Mouse (Mus musculus) intestine, embryonic 15.5 days (tissue): ENCODE results near the gene Spsb4. TPM values are rescaled to one million over a fixed set of nuclear protein-coding genes. Genes with fewer than 3 reads are reported as not detected.

ENCODE experiments used
- ATAC-seq: fragments of 200-750 bp; cut with Nextera tagmentation; 2 replicates; pipeline ENCODE4 v1.8.0; 2017; ENCODE audit warnings: moderate TSS enrichment, moderate library complexity
- H3K27ac ChIP-seq: fragments of 300-500 bp; sonication (generic); 2 replicates; pipeline ENCODE4 v1.5.1; 2015; ENCODE audit warnings: mild to moderate bottlenecking, inconsistent platforms
- H3K27me3 ChIP-seq: fragments of 300-500 bp; sonication (generic); replicated peaks from 2 replicates; pipeline ENCODE4 v1.6.1; 2015; ENCODE audit warnings: inconsistent platforms
- H3K36me3 ChIP-seq: fragments of 300-500 bp; sonication (generic); 2 replicates; pipeline ENCODE4 v1.6.1; 2015; ENCODE audit warnings: inconsistent platforms
- H3K4me1 ChIP-seq: fragments of 300-500 bp; sonication (generic); replicated peaks from 2 replicates; pipeline ENCODE4 v1.6.1; 2015; ENCODE audit warnings: inconsistent platforms
- H3K4me2 ChIP-seq: fragments of 300-500 bp; sonication (generic); replicated peaks from 2 replicates; pipeline ENCODE4 v1.6.1; 2015; ENCODE audit warnings: mild to moderate bottlenecking, inconsistent platforms
- H3K4me3 ChIP-seq: fragments of 300-500 bp; sonication (generic); replicated peaks from 2 replicates; pipeline ENCODE4 v1.5.1; 2015; ENCODE audit warnings: inconsistent platforms
- H3K9ac ChIP-seq: fragments of 300-500 bp; sonication (generic); 2 replicates; pipeline ENCODE4 v1.6.1; 2015; ENCODE audit warnings: inconsistent platforms
- H3K9me3 ChIP-seq: fragments of 300-500 bp; sonication (generic); 2 replicates; pipeline ENCODE4 v1.6.1; 2016; ENCODE audit warnings: inconsistent platforms
- WGBS: fragments of 180-500 bp; shearing (Covaris S2); methylation state at CpG from one replicate; pipeline ENCODE4 v1.1.7; 2015; 5-methylcytosine and 5-hydroxymethylcytosine counted together
- polyA plus RNA-seq: library from polyadenylated mRNA; unstranded; fragments of >200 nt; fragmentation: Nextera tagmentation; extraction: Ambion mirVana; gene quantifications from 2 replicates; pipeline ENCODE4 v1.2.1, GENCODE M21; 2015

The Spsb4 gene
- polyA plus RNA-seq, 1 experiment from 2014 or later, result 29.3 TPM

GRCm38 (mm10) chr9:96977287-96978145, 41.1 kb downstream of the Spsb4 start:
- Histone ChIP-seq H3K4me3 (no peak overlapping the region), H3K27me3 (no peaks in the 10 kb centered on the region), H3K4me2 (no peak overlapping the region), H3K9me3 (no peaks in the 10 kb centered on the region), H3K9ac (no peak overlapping the region), H3K4me1 (peaks cover 42% of the 10 kb centered on the region), H3K36me3 (no peaks in the 10 kb centered on the region), H3K27ac (0 out of 2 replicates have a peak overlapping the region, but pooled peaks have one; percentile 14)
- WGBS, result 46% methylated on average over 13 of the region's 13 CpGs
- peak; percentile 7; the same call in 1 of the 2 replicates for ATAC-seq

DNA sequence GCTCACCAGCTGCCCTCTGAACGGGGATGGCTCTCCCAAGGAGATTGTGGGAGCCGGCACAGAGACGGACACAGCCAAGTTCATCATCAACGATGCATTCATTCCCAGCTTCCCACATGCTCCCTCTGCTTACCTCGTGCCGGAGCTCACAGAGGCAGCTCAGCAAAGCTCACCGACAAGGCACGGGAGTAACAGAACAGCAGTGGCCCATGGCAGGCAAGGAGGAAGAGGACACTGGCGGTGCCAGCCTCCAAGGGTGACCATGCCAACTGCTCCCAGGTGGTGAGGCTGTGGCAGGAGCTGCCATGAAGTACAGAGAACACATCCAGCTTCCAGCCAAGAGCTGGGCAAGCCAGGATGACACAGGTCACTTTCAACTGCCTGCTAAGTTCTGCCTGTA, 45.6 kb downstream of the Spsb4 start:
- Histone ChIP-seq H3K4me3 (no peak overlapping the region), H3K27me3 (no peaks in the 10 kb centered on the region), H3K4me1 (peaks cover 14% of the 10 kb centered on the region), H3K27ac (no peak overlapping the region), H3K9ac (no peak overlapping the region), H3K36me3 (no peaks in the 10 kb centered on the region), H3K9me3 (no peaks in the 10 kb centered on the region), H3K4me2 (no peak overlapping the region)
- WGBS, result 79% methylated on average over 9 of the region's 9 CpGs
- ATAC-seq, result no peak

DNA sequence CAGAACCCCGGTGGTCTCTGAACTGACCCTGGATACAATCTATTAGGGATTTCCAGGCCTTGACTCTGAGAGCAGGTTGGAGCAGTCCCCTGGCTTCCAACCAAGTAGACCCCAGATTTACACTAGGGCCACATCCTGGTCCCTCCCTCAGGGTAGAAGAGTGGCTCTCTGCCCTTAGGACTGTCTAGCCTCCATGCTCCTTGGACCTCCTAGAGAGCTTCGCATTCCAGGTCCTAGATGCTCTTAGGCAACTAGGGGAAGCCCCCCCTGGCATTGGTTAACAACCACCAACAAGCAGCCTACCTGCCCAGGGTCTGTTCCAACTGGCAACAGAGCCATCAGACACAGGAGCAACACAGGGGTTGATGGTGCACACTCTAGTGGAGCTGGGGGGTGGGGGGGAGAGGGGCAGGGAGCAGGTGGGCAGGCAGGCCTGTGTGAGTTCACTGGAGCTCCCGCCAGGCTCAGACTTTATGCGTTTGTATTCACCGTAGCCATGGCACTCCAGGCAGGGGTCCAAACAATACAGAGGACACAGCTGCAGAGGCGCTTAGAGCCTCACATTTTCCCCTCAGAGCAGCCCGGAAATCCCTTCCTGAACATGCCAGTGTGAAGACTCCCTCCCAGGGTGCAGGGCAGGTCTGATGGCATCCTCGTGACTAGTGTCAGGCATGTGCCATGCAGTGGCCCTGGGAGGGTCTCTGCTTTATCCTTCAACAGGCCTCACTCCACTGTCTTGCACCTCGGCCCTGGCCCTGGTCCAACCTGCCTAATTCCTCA, 46.8 kb downstream of the Spsb4 start:
- H3K27me3 ChIP-seq, result no peaks in the 10 kb centered on the region
- H3K36me3 ChIP-seq, result no peaks in the 10 kb centered on the region
- no peaks in the 10 kb centered on the region for H3K9me3 ChIP-seq
- H3K4me3 ChIP-seq, result no peak overlapping the region
- peaks cover 11% of the 10 kb centered on the region for H3K4me1 ChIP-seq
- no peak overlapping the region for H3K9ac ChIP-seq
- no peak overlapping the region for H3K27ac ChIP-seq
- peak; percentile 33 for ATAC-seq
- no peak overlapping the region for H3K4me2 ChIP-seq
- 61% methylated on average over 9 of the region's 9 CpGs for WGBS

DNA sequence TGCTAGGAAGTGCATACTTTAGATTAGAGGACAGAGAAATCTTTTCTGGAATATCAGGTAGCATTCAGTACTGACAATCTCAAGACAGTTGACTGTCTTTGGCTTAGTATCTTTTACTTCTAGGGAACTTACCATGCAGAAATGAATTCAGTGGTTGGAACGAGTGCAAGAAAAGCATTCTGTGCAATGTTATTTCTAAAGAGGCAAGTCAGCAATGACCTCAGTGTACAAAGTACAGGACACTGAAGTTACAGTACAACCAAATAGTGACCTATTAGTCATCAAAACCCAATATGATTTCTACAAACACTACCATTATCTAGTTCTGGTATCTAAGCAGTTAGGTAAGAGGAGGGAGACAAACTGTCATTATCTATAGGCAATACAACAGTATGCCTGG, 51.1 kb downstream of the Spsb4 start:
- 58% methylated on average over 1 of the region's 1 CpGs for WGBS
- no peak overlapping the region for H3K4me3 ChIP-seq
- peak; percentile 42 for ATAC-seq
- H3K9me3 ChIP-seq, result no peaks in the 10 kb centered on the region
- H3K36me3 ChIP-seq, result no peaks in the 10 kb centered on the region
- H3K27me3 ChIP-seq, result no peaks in the 10 kb centered on the region
- no peak overlapping the region for H3K9ac ChIP-seq
- peaks cover 31% of the 10 kb centered on the region for H3K4me1 ChIP-seq
- no peak overlapping the region for H3K4me2 ChIP-seq
- 0 out of 2 replicates have a peak overlapping the region, but pooled peaks have one; percentile 40 for H3K27ac ChIP-seq

- peak overlapping the region; percentile 40; the same call in 1 of the 2 replicates for H3K27ac ChIP-seq
- peak; percentile 59 for ATAC-seq
- WGBS, result 67% methylated on average over 7 of the region's 7 CpGs
- no peak overlapping the region for H3K4me3 ChIP-seq
- no peaks in the 10 kb centered on the region for H3K36me3 ChIP-seq
- no peak overlapping the region for H3K9ac ChIP-seq
- H3K4me1 ChIP-seq, result peaks cover 33% of the 10 kb centered on the region
- no peaks in the 10 kb centered on the region for H3K27me3 ChIP-seq
- H3K9me3 ChIP-seq, result no peaks in the 10 kb centered on the region
- no peak overlapping the region for H3K4me2 ChIP-seq
These were observed 52.2 kb downstream of the Spsb4 start for GRCm38 (mm10) chr9:96966465-96966864.

GRCm38 (mm10) chr9:96963443-96964215, 55.0 kb downstream of the Spsb4 start:
- Histone ChIP-seq H3K4me1 (peaks cover 36% of the 10 kb centered on the region), H3K4me3 (no peak overlapping the region), H3K9ac (no peak overlapping the region), H3K36me3 (no peaks in the 10 kb centered on the region), H3K27ac (0 out of 2 replicates have a peak overlapping the region, but pooled peaks have one; percentile 1), H3K4me2 (no peak overlapping the region), H3K9me3 (no peaks in the 10 kb centered on the region), H3K27me3 (no peaks in the 10 kb centered on the region)
- ATAC-seq, result no peak
- WGBS, result 57% methylated on average over 13 of the region's 13 CpGs

GRCm38 (mm10) chr9:96962714-96963113, 55.9 kb downstream of the Spsb4 start:
- peak overlapping the region; percentile 48; the same call in 1 of the 2 replicates for H3K27ac ChIP-seq
- no peaks in the 10 kb centered on the region for H3K27me3 ChIP-seq
- no peak overlapping the region for H3K4me2 ChIP-seq
- H3K36me3 ChIP-seq, result no peaks in the 10 kb centered on the region
- H3K9me3 ChIP-seq, result no peaks in the 10 kb centered on the region
- WGBS, result 61% methylated on average over 8 of the region's 8 CpGs
- H3K4me1 ChIP-seq, result peaks cover 42% of the 10 kb centered on the region
- no peak overlapping the region for H3K4me3 ChIP-seq
- no peak for ATAC-seq
- no peak overlapping the region for H3K9ac ChIP-seq

GRCm38 (mm10) chr9:96961986-96962701, 56.5 kb downstream of the Spsb4 start:
- no peak overlapping the region for H3K4me3 ChIP-seq
- H3K27ac ChIP-seq, result peak overlapping the region; percentile 48
- H3K36me3 ChIP-seq, result no peaks in the 10 kb centered on the region
- no peak overlapping the region for H3K4me2 ChIP-seq
- no peaks in the 10 kb centered on the region for H3K27me3 ChIP-seq
- WGBS, result 39% methylated on average over 17 of the region's 17 CpGs
- 0 out of 2 replicates have a peak overlapping the region, but pooled peaks have one; percentile 5 for H3K9ac ChIP-seq
- H3K9me3 ChIP-seq, result no peaks in the 10 kb centered on the region
- peaks cover 46% of the 10 kb centered on the region for H3K4me1 ChIP-seq
- peak; percentile 25 for ATAC-seq

GRCm38 (mm10) chr9:96961006-96961405, 57.6 kb downstream of the Spsb4 start:
- WGBS, result 59% methylated on average over 7 of the region's 7 CpGs
- H3K36me3 ChIP-seq, result no peaks in the 10 kb centered on the region
- H3K4me2 ChIP-seq, result no peak overlapping the region
- no peak overlapping the region for H3K9ac ChIP-seq
- no peaks in the 10 kb centered on the region for H3K27me3 ChIP-seq
- H3K4me1 ChIP-seq, result peaks cover 41% of the 10 kb centered on the region
- no peaks in the 10 kb centered on the region for H3K9me3 ChIP-seq
- no peak for ATAC-seq
- H3K4me3 ChIP-seq, result no peak overlapping the region
- no peak overlapping the region for H3K27ac ChIP-seq

GRCm38 (mm10) chr9:96960241-96960640, 58.4 kb downstream of the Spsb4 start:
- 87% methylated on average over 4 of the region's 4 CpGs for WGBS
- H3K27me3 ChIP-seq, result no peaks in the 10 kb centered on the region
- H3K4me3 ChIP-seq, result no peak overlapping the region
- no peak overlapping the region for H3K9ac ChIP-seq
- no peak overlapping the region for H3K27ac ChIP-seq
- H3K36me3 ChIP-seq, result no peaks in the 10 kb centered on the region
- H3K4me2 ChIP-seq, result no peak overlapping the region
- H3K9me3 ChIP-seq, result no peaks in the 10 kb centered on the region
- ATAC-seq, result no peak
- H3K4me1 ChIP-seq, result peaks cover 41% of the 10 kb centered on the region

DNA sequence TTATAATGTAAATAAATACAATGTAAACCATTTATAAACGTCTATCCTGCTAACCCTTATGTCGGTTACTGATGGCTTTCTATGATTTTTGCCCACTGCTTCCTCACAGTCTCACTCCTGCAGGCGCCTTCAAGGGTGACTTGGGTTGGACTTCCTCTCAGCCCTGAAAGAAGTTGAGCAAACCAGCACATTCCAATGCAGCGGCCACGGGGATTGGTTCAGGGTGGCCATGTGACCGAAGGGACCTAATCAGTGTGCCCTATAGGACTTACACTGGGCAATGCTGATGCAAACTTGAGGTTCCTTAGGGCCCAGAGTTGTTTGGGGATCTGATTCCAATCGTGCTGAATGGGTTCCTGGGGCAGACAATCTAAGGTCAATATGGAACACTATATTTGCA, 59.2 kb downstream of the Spsb4 start:
- no peak for ATAC-seq
- Histone ChIP-seq H3K9me3 (no peaks in the 10 kb centered on the region), H3K4me3 (no peak overlapping the region), H3K4me1 (peaks cover 41% of the 10 kb centered on the region), H3K9ac (no peak overlapping the region), H3K36me3 (no peaks in the 10 kb centered on the region), H3K27ac (no peak overlapping the region), H3K27me3 (no peaks in the 10 kb centered on the region), H3K4me2 (no peak overlapping the region)
- 74% methylated on average over 7 of the region's 7 CpGs for WGBS
